Mouse (Mus musculus): Measurements from ENCODE around the gene Ephx3. TPM values are rescaled to one million over a fixed set of nuclear protein-coding genes. Genes with fewer than 3 reads are reported as not detected.
A peak's percentile ranks its signal among the peaks of the same experiment; 100 is the strongest.

Gene Ephx3
- polyA plus RNA-seq, 1 experiment = not detected

GRCm38 (mm10) chr17:32165803-32166595, 23.4 kb downstream of the Ephx3 start:
- peaks cover 30% of the 10 kb centered on the region for H3K4me1 ChIP-seq (ENCODE audit: control insufficient read depth, insufficient read depth, low read length)
- no peak for TF ChIP-seq CTCF (IDR thresholded peaks at IDR 0.05; ENCODE audit: insufficient read depth, low read depth, low read length)
- peak overlapping the region; percentile 38 for H3K4me3 ChIP-seq (ENCODE audit: insufficient read depth, low read depth, low read length)
- H3K27ac ChIP-seq (ENCODE audit: insufficient read depth, low read depth, low read length) = no peak overlapping the region
- 2% methylated on average over 42 of the region's 43 CpGs for WGBS

- H3K4me3 ChIP-seq (ENCODE audit: insufficient read depth, low read depth, low read length) = no peak overlapping the region; the same call in 1 of the 2 replicates
- H3K27ac ChIP-seq (ENCODE audit: insufficient read depth, low read depth, low read length) = no peak overlapping the region
- 24% methylated on average over 9 of the region's 9 CpGs for whole genome bisulfite sequencing
- TF ChIP-seq POLR2A (IDR thresholded peaks at IDR 0.05; ENCODE audit: insufficient read depth, low read depth, low read length) = no peak
- no peak for TF ChIP-seq CTCF (IDR thresholded peaks at IDR 0.05; ENCODE audit: insufficient read depth, low read depth, low read length)
- H3K4me1 ChIP-seq (ENCODE audit: control insufficient read depth, insufficient read depth, low read length) = peaks cover 30% of the 10 kb centered on the region
Observed at GRCm38 (mm10) chr17:32165266-32165802, 24.0 kb downstream of the Ephx3 start.

- Histone ChIP-seq H3K4me3 (ENCODE audit: insufficient read depth, low read depth, low read length) (no peak overlapping the region), H3K4me1 (ENCODE audit: control insufficient read depth, insufficient read depth, low read length) (peaks cover 30% of the 10 kb centered on the region), H3K27ac (ENCODE audit: insufficient read depth, low read depth, low read length) (no peak overlapping the region)
- TF ChIP-seq POLR2A (IDR thresholded peaks at IDR 0.05; ENCODE audit: insufficient read depth, low read depth, low read length) = no peak
- TF ChIP-seq CTCF (IDR thresholded peaks at IDR 0.05; ENCODE audit: insufficient read depth, low read depth, low read length) = no peak
Observed at GRCm38 (mm10) chr17:32164780-32165179, 24.6 kb downstream of the Ephx3 start.

- Histone ChIP-seq H3K4me3 (ENCODE audit: insufficient read depth, low read depth, low read length) (no peak overlapping the region), H3K27ac (ENCODE audit: insufficient read depth, low read depth, low read length) (no peak overlapping the region), H3K4me1 (ENCODE audit: control insufficient read depth, insufficient read depth, low read length) (peaks cover 30% of the 10 kb centered on the region)
- TF ChIP-seq POLR2A (IDR thresholded peaks at IDR 0.05; ENCODE audit: insufficient read depth, low read depth, low read length) (no peak), CTCF (IDR thresholded peaks at IDR 0.05; ENCODE audit: insufficient read depth, low read depth, low read length) (no peak)
- 56% methylated on average over 6 of the region's 6 CpGs for WGBS
Observed at GRCm38 (mm10) chr17:32163910-32164650, 25.3 kb downstream of the Ephx3 start.

- Histone ChIP-seq H3K4me1 (ENCODE audit: control insufficient read depth, insufficient read depth, low read length) (peaks cover 30% of the 10 kb centered on the region), H3K4me3 (ENCODE audit: insufficient read depth, low read depth, low read length) (peak overlapping the region; percentile 54), H3K27ac (ENCODE audit: insufficient read depth, low read depth, low read length) (no peak overlapping the region)
- TF ChIP-seq CTCF (IDR thresholded peaks at IDR 0.05; ENCODE audit: insufficient read depth, low read depth, low read length) (peak; percentile 95), POLR2A (IDR thresholded peaks at IDR 0.05; ENCODE audit: insufficient read depth, low read depth, low read length) (no peak)
- 2% methylated on average over 58 of the region's 58 CpGs for WGBS
Observed at GRCm38 (mm10) chr17:32162112-32162850, 27.1 kb downstream of the Ephx3 start.

GRCm38 (mm10) chr17:32160882-32161281, 28.5 kb downstream of the Ephx3 start:
- no peak for TF ChIP-seq POLR2A (IDR thresholded peaks at IDR 0.05; ENCODE audit: insufficient read depth, low read depth, low read length)
- H3K27ac ChIP-seq (ENCODE audit: insufficient read depth, low read depth, low read length) = no peak overlapping the region
- WGBS = 83% methylated on average over 4 of the region's 4 CpGs
- no peak overlapping the region for H3K4me3 ChIP-seq (ENCODE audit: insufficient read depth, low read depth, low read length)
- peaks cover 19% of the 10 kb centered on the region for H3K4me1 ChIP-seq (ENCODE audit: control insufficient read depth, insufficient read depth, low read length)

GRCm38 (mm10) chr17:32158841-32159240, 30.5 kb downstream of the Ephx3 start:
- no peak overlapping the region for H3K4me3 ChIP-seq (ENCODE audit: insufficient read depth, low read depth, low read length)
- 89% methylated on average over 13 of the region's 13 CpGs for WGBS
- TF ChIP-seq CTCF (IDR thresholded peaks at IDR 0.05; ENCODE audit: insufficient read depth, low read depth, low read length) (no peak), POLR2A (IDR thresholded peaks at IDR 0.05; ENCODE audit: insufficient read depth, low read depth, low read length) (no peak)
- H3K27ac ChIP-seq (ENCODE audit: insufficient read depth, low read depth, low read length) = no peak overlapping the region
- H3K4me1 ChIP-seq (ENCODE audit: control insufficient read depth, insufficient read depth, low read length) = peaks cover 10% of the 10 kb centered on the region

GRCm38 (mm10) chr17:32146718-32147117, 42.6 kb downstream of the Ephx3 start:
- 94% methylated on average over 8 of the region's 8 CpGs for WGBS

More at GRCm38 (mm10) chr17:32146718-32147117, 42.6 kb downstream of the Ephx3 start:
- Histone ChIP-seq H3K4me1 (ENCODE audit: control insufficient read depth, insufficient read depth, low read length) (peaks cover 7% of the 10 kb centered on the region), H3K4me3 (ENCODE audit: insufficient read depth, low read depth, low read length) (no peak overlapping the region), H3K27ac (ENCODE audit: insufficient read depth, low read depth, low read length) (no peak overlapping the region)
- TF ChIP-seq CTCF (IDR thresholded peaks at IDR 0.05; ENCODE audit: insufficient read depth, low read depth, low read length) = no peak
- no peak for TF ChIP-seq POLR2A (IDR thresholded peaks at IDR 0.05; ENCODE audit: insufficient read depth, low read depth, low read length)
